Mouse (Mus musculus) adrenal gland, postnatal 36 days (tissue): ENCODE measurements at regions not wholly inside any gene's neighbourhood (a gene's known extent, or its start where the extent isn't known, plus 50 kb on each side); places are given as distances from the start of the nearest gene placed in this dataset.

ENCODE experiments used
- DNase-seq, 2 experiments: peaks; one replicate each; pipeline ENCODE4 v3.0.0; 2021; ENCODE audit warnings: mixed read lengths in 1 of 2

DNA sequence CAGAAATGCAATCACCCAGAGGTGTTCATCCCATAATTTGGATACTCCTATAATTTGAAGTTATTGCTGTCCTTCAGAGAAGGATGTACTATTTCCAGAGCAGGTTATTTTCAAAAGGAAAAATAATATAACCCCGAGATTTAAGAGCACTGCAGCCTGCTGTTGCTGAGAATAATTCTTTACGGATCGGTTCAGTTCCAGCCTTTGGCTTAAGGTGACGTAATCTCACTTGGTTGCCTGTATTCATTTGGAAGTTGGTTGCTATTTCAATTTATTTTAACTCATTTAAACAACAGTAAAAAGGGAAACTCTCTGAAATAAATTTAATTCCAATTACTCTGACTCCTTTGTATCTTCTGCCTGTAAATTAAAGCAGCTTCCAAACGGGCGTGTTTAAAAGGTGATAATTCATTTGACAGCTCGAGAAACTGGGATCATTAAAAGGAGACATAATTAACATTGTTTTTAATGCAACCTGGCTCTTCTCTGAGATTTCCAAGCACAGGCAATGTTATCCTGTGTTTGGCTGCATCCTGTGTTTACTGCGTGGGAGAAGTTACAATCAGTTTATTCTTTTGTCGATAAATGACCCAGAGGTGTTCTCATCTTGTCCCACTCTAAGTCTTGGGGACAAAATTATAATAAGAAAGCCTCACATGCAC is 568.5 kb downstream of the Gm16223 start:
- no peak for DNase-seq

DNA sequence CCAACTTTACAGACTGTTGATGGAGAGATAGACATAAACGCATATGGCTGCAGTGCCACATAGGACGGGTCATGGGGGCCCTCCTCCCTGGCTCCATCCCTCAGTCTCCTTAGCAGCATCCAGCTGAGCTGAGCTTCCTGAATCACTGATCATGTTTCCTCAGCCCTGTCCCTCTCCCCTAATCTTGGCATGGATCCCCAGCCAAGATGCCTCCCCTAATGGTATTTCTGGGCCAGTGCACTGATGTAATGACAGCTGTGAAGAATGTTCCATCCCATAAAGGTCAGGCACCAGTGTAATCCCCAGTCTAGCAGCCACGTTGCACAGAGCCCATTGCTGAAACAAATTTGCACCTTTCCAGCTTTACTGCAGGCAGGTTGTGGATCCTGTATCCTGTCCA is 576.5 kb upstream of the Cpeb2 start:
- DNase-seq: peak; percentile 2 to 9

DNA sequence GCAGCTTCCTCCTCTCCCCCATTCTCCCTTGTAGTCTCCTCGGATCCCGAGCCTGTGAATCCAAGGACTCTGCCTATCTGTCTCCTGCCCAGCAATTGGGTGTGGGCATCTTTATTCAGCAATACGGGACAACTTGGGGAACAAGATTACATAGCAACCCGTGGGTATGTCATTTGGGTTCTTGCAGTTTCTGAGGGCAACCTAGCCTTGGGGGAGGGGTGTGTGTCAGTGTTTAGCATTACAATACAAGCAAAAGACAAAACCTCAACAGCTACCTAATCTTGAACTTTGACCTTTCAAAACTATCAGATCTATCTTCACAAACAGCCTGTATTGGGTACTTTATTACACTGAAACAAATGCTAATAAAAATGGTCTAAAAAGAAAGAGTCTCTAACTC is 573.0 kb upstream of the Cpeb2 start:
- DNase-seq: no peak

DNA sequence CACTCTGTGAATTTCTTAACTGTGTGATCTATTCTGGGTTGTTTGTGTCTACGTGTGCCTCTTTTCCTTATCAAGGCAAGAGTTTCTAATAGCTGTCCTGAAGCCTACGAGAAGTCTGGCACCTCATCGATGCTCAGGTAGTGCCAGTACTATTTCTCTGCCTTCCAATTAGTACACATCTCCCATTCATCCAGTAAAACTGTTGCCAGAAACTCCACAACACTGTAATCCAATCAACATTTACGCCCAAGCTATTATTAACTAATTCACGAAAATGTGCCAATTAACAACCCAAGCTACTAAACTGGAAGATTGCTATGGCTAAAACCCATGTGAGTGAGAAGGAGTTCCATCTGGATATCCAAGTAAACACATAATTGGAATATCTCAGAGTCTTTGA is 553.4 kb upstream of the Cpeb2 start:
- DNase-seq: no peak

DNA sequence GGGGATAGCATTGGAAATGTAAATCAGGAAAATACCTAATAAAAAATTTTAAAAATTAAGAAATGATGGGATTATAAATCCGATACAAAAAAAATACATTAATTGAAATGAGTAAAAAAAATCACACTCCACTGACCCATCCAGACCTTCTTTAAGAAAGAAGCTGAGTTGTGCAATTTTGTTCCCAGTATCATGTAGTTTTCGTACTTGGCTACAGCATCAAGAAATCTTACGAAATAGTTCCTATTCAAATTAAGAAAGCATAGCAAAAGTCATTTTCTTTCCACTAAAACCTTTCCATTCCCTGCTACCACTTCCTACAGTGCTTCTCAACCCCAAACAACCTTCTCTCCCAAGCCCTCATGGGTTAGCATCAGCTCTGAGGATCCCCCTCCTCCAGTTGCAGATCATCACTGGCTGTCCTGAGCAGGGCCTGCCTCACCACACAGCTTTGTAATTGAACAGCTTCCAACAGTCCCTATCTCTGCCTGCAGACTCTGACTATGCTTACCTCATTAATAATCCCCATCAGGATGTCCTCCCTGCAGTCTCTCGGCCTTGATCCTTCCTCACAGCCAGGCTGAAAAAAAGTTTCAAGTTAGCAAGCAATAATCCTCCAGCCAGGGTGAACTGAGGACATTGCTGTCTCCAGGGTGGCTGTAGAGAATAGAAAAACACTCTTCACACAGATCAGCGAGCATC is 547.5 kb upstream of the Cpeb2 start:
- DNase-seq: peak; percentile 64 to 67

DNA sequence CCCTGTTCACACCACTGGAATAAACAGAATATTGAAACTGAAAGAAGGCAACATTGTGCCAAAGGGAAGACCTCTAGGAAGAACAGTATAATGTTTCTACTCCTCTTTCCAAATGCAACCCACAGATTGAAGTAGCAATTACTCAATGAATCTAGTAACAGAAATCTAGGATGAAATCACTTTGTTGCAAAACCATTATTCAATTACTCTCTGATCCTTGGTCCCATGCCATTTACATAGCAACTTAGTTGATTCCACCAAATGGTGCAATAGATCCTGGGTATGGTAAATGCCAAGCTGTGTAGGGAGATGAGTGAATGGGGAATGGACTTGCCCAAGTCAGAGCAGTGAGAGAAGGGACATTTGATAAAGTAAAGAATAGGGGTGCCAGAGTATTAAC is 545.8 kb upstream of the Cpeb2 start:
- no peak for DNase-seq
